Mouse (Mus musculus) ovary, postnatal 14 days (tissue): ENCODE data around the gene Gm5737.

ENCODE experiments used
- DNase-seq: peaks from one replicate; pipeline ENCODE4 v3.0.0; 2022; ENCODE audit warnings: low spot score

Gm5737 gene

DNA sequence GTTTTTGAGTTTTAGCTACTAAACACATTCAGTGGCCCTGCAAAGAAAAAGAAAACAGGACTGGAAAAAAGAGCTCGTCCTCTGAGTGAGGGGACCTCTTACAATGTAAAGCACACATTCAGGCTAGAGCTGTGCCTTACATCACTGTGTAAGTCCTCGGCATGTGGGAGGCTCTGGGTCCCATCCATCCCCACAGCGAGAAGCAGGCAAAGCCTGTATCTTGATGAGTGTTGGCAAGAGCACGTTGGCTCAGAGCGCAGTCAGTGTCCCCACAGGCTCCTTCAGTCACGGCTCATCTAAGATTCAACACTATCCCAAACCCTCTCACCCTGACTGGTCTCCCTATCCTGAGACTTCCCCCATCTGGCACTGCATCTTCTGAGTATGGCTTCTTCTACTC is 66.1 kb downstream of the Gm5737 start:
- no peak for DNase-seq

DNA sequence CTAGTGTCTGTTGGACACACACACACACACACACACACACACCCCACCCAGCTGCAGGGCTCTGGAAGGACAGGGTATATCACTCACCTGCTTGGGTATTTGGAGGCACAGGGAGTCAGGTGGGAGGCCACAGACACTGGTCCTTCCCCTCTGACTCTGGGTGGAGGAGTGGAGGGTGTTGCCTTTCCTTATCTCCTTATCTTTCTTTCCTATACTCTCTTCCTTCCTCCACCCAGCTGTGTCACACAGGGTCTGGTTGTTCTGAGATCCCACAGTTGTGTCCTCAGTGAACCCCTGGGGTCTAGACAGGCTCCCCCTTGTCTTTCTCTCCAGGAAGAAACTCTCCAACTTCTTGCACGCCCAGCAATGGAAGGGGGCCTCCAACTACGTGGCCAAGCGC is 67.8 kb downstream of the Gm5737 start:
- no peak for DNase-seq

DNA sequence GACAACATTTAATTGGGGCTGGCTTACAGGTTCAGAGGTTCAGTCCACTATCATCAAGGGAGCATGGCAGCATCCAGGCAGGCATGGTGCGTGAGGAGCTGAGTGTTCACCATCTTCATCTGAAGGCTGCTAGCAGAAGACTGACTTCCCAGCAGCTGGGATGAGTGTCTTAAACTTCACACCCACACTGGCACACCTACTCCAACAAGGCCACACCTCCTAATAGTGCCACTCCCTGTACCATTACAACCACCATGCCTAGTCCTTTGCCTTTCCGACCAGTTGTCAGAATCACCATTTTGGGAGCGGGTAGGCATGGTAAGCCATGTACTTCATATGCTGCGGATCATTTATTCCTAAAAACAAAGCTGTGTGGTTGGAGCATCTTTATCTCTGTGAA is 68.6 kb downstream of the Gm5737 start:
- no peak for DNase-seq
